Mouse (Mus musculus) liver, postnatal 0 days (tissue): Measurements from ENCODE around the gene Stx1a.
A peak's percentile ranks its signal among the peaks of the same experiment; 100 is the strongest.

Experiments used
- CTCF ChIP-seq: sonication (generic); IDR thresholded peaks from 2 replicates; pipeline ENCODE4 v1.5.1; 2016; ENCODE audit warnings: antibody characterized with exemption, low read depth
- EP300 ChIP-seq: IDR thresholded peaks from 2 replicates; pipeline ENCODE4 v1.6.1; 2016; ENCODE audit warnings: antibody characterized with exemption, low read depth, mild to moderate bottlenecking

DNA sequence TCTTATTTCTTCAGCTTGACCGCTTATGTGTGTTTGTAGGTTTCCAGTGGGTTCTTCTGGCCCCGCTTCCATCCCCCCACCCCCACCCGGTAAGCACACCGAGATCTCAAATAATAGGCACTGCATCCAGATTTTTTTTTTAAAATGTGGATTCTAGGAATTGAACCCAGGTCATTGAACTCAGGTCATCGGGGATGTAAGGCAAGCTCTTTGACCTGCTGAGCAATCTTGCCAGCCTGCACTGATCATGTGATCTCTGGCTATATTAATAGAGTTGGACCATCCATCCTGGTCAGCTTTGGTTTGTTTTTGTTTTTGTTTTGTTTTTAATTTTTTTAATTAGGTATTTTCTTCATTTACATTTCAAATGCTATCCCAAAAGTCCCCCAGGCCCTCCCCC is 9.3 kb downstream of the Stx1a start:
- TF ChIP-seq CTCF (no peak), EP300 (0 out of 2 replicates have a peak, but pooled peaks have one; percentile 13)
